9 mouse cellular contexts compared by ENCODE assay signal in the genomic region with DNA sequence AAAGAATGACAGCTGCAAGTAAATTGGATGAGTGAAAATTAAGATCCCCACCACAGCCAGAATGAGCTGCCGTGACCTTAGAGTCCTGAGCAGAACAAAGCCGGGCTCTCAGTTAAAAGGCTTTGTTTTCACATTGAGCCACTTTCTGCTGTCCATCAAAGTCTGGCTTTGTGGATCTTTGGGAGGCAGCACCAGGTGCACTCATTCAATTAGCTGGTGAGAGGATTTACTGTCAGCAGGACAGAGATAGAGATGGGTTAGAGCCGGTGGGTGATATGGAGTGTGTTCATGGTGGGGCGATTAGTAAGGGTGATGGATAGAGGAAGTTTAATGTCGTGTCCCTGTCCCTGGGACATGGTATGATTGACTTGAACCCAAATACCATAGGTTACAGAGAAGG.
DNase-seq lines count a peak whose midpoint lies in the region; ATAC-seq and TF ChIP-seq lines count a peak whose summit lies in the region.
"Had no signal": no experiment of that assay in that cellular context is flagged by ENCODE, and none has a peak within 500 bp of the region (broad histone marks: within the 10 kb centered on the region; RNA-seq: fewer than 3 reads in every experiment).

No protein-coding gene starts in this region.

- peak; percentile 28 for DNase-seq in kidney, postnatal 0 days (ENCODE audit: low spot score)
- DNase-seq in kidney, adult 18-20 months, result no peak
- peak; percentile 93 for DNase-seq in retina, postnatal 1 day
- DNase-seq in left cerebral cortex, adult 2 months (ENCODE audit: extremely low spot score in 1 of 2, low spot score in 2 of 2), result no peak
- DNase-seq in adrenal gland, adult 8-10 months, result no peak
- DNase-seq in B cell, adult 2 months, result no peak

- no peak overlapping the region for H3K27ac ChIP-seq in kidney, postnatal 0 days
- H3K27ac ChIP-seq in embryonic facial prominence, embryonic 15.5 days (replicated peaks), result no peak overlapping the region
- H3K27ac ChIP-seq in limb, embryonic 12.5 days, result no peak overlapping the region
- no peak overlapping the region for H3K27ac ChIP-seq in left cerebral cortex, adult 2 months

- H3K9ac ChIP-seq in kidney, postnatal 0 days (ENCODE audit: low read depth, low read length), result no peak overlapping the region
- H3K9ac ChIP-seq in embryonic facial prominence, embryonic 15.5 days, result no peak overlapping the region
- no peak overlapping the region for H3K9ac ChIP-seq in limb, embryonic 12.5 days (replicated peaks)

- H3K4me2 ChIP-seq in kidney, postnatal 0 days (ENCODE audit: low read length), result peak overlapping the region; percentile 52
- peak overlapping the region; percentile 42 for H3K4me2 ChIP-seq in embryonic facial prominence, embryonic 15.5 days (replicated peaks)
- H3K4me2 ChIP-seq in limb, embryonic 12.5 days, result peak overlapping the region; percentile 54

- H3K4me3 ChIP-seq in kidney, postnatal 0 days (replicated peaks; ENCODE audit: low read depth, low read length), result no peak overlapping the region; the same call in 1 of the 2 replicates
- H3K4me3 ChIP-seq in embryonic facial prominence, embryonic 15.5 days (replicated peaks), result peak overlapping the region; percentile 31; the same call in 1 of the 2 replicates
- peak overlapping the region; percentile 34; the same call in 1 of the 2 replicates for H3K4me3 ChIP-seq in limb, embryonic 12.5 days (replicated peaks)
- H3K4me3 ChIP-seq in left cerebral cortex, adult 2 months, result no peak overlapping the region

- no peaks in the 10 kb centered on the region for H3K4me1 ChIP-seq in kidney, postnatal 0 days (replicated peaks; ENCODE audit: insufficient read depth, low read length)
- H3K4me1 ChIP-seq in embryonic facial prominence, embryonic 15.5 days, result 0 out of 2 replicates have a peak, but pooled peaks cover 4% of the 10 kb centered on the region
- H3K4me1 ChIP-seq in limb, embryonic 12.5 days (replicated peaks), result 0 out of 2 replicates have a peak, but pooled peaks cover 2% of the 10 kb centered on the region

- no peaks in the 10 kb centered on the region for H3K27me3 ChIP-seq in kidney, postnatal 0 days (ENCODE audit: insufficient read depth, low read length)
- no peaks in the 10 kb centered on the region for H3K27me3 ChIP-seq in embryonic facial prominence, embryonic 15.5 days
- H3K27me3 ChIP-seq in limb, embryonic 12.5 days, result no peaks in the 10 kb centered on the region

- no peak for TF ChIP-seq CTCF in kidney, postnatal 0 days (IDR thresholded peaks at IDR 0.05; ENCODE audit: low read depth)
- TF ChIP-seq CTCF in left cerebral cortex, adult 2 months (IDR thresholded peaks at IDR 0.05), result no peak

- no peak for ATAC-seq in kidney, postnatal 0 days (replicated peaks; ENCODE audit: low FRiP score, low read depth)
- no peak for ATAC-seq in embryonic facial prominence, embryonic 15.5 days (ENCODE audit: insufficient number of reproducible peaks, low FRiP score, low TSS enrichment, low read depth)
- no peak for ATAC-seq in limb, embryonic 12.5 days (ENCODE audit: insufficient number of reproducible peaks, insufficient read depth, low FRiP score, low TSS enrichment, low read depth)

- H3K36me3 ChIP-seq in kidney, postnatal 0 days (ENCODE audit: insufficient read depth, low read length), result no peaks in the 10 kb centered on the region
- no peaks in the 10 kb centered on the region for H3K36me3 ChIP-seq in embryonic facial prominence, embryonic 15.5 days
- H3K36me3 ChIP-seq in limb, embryonic 12.5 days, result no peaks in the 10 kb centered on the region
- H3K36me3 ChIP-seq: G1E had no signal

- intact Hi-C loops in left cerebral cortex, adult 2 months (cut with DNase I), result no loop called here

- 13% methylated on average over 5 of the region's 5 CpGs for WGBS in kidney, postnatal 0 days
- 12% methylated on average over 5 of the region's 5 CpGs for WGBS in embryonic facial prominence, embryonic 15.5 days
- 15% methylated on average over 5 of the region's 5 CpGs for WGBS in limb, embryonic 12.5 days

- H3K9me3 ChIP-seq in kidney, postnatal 0 days (replicated peaks; ENCODE audit: low read length), result no peaks in the 10 kb centered on the region
- no peaks in the 10 kb centered on the region for H3K9me3 ChIP-seq in embryonic facial prominence, embryonic 15.5 days (replicated peaks)
- no peaks in the 10 kb centered on the region for H3K9me3 ChIP-seq in limb, embryonic 12.5 days

Comparison
In these comparisons a context has a peak if more than half of its experiments do, and no peak if none do; other contexts are left out.
1. DNase-seq: peak in kidney, postnatal 0 days (single experiment) and retina, postnatal 1 day (single experiment); none in kidney, adult 18-20 months (single experiment), left cerebral cortex, adult 2 months (0 of 2), adrenal gland, adult 8-10 months (single experiment) and B cell, adult 2 months (0 of 2).
2. H3K4me3 ChIP-seq: peak in embryonic facial prominence, embryonic 15.5 days (single experiment) and limb, embryonic 12.5 days (single experiment); none in kidney, postnatal 0 days (single experiment) and left cerebral cortex, adult 2 months (single experiment).
3. Peak in every context shown above with its lines, with median percentiles within 50 percentile points of each other: H3K4me2 ChIP-seq.